Mouse (Mus musculus) neural tube, embryonic 15.5 days (tissue): ENCODE results near the gene Vsig4. TPM values are rescaled to one million over a fixed set of nuclear protein-coding genes. Genes with fewer than 3 reads are reported as not detected.
"Not testable (repeated sequence)": the region's sequence is repeated elsewhere in the genome, so short reads cannot be mapped to it uniquely, and the experiment has no call there.

Experiments used
- ATAC-seq: fragments of 200-750 bp; cut with Nextera tagmentation; 2 replicates; pipeline ENCODE4 v1.8.0; 2017; ENCODE audit warnings: mild to moderate bottlenecking, moderate TSS enrichment, moderate library complexity; ENCODE audit not compliant: low FRiP score
- H3K27ac ChIP-seq: fragments of 300-500 bp; sonication (generic); replicated peaks from 2 replicates; pipeline ENCODE4 v1.5.1; 2015; ENCODE audit warnings: mild to moderate bottlenecking, inconsistent platforms
- H3K27me3 ChIP-seq: fragments of 300-500 bp; sonication (generic); replicated peaks from 2 replicates; pipeline ENCODE4 v1.6.1; 2015; ENCODE audit warnings: inconsistent platforms
- H3K36me3 ChIP-seq: fragments of 300-500 bp; sonication (generic); 2 replicates; pipeline ENCODE4 v1.6.1; 2015; ENCODE audit warnings: inconsistent platforms
- H3K4me1 ChIP-seq: fragments of 300-500 bp; sonication (generic); 2 replicates; pipeline ENCODE4 v1.6.1; 2015; ENCODE audit warnings: inconsistent platforms
- H3K4me2 ChIP-seq: fragments of 300-500 bp; sonication (generic); 2 replicates; pipeline ENCODE4 v1.6.1; 2015; ENCODE audit warnings: inconsistent platforms, mild to moderate bottlenecking, moderate library complexity
- H3K4me3 ChIP-seq: fragments of 300-500 bp; sonication (generic); replicated peaks from 2 replicates; pipeline ENCODE4 v1.5.1; 2015; ENCODE audit warnings: mild to moderate bottlenecking, inconsistent platforms
- H3K9ac ChIP-seq: fragments of 300-500 bp; sonication (generic); replicated peaks from 2 replicates; pipeline ENCODE4 v1.6.1; 2015; ENCODE audit warnings: mild to moderate bottlenecking, inconsistent platforms
- H3K9me3 ChIP-seq: fragments of 300-500 bp; sonication (generic); replicated peaks from 2 replicates; pipeline ENCODE4 v1.6.1; 2016; ENCODE audit warnings: inconsistent platforms
- WGBS: fragments of 180-500 bp; shearing (Covaris S2); methylation state at CpG from one replicate; pipeline ENCODE4 v1.1.7; 2015; ENCODE audit warnings: mixed read lengths; 5-methylcytosine and 5-hydroxymethylcytosine counted together
- polyA plus RNA-seq: library from polyadenylated mRNA; unstranded; fragments of >200 nt; fragmentation: Nextera tagmentation; extraction: Ambion mirVana; gene quantifications from 2 replicates; pipeline ENCODE4 v1.2.1, GENCODE M21; 2015

The Vsig4 gene
- not detected in 2 replicates for polyA plus RNA-seq

- WGBS = 93% methylated on average over 3 of the region's 3 CpGs
- no peak for ATAC-seq
- no peak within 1 kb of the TSS for H3K4me3 ChIP-seq
These were observed at the start of gene Vsig4 for GRCm38 (mm10) chrX:96293338-96293737. Gene Vsig4, minus strand, starts transcription at chrX:96293438.

GRCm38 (mm10) chrX:96339108-96339507 lies 45.9 kb upstream of the Vsig4 start:
- ATAC-seq = no peak
- Histone ChIP-seq H3K27me3 (no peaks in the 10 kb centered on the region), H3K4me2 (no peak overlapping the region), H3K4me1 (no peaks in the 10 kb centered on the region), H3K9ac (no peak overlapping the region), H3K27ac (no peak overlapping the region), H3K4me3 (no peak overlapping the region), H3K36me3 (no peaks in the 10 kb centered on the region), H3K9me3 (no peaks in the 10 kb centered on the region)
- 80% methylated on average over 2 of the region's 2 CpGs for WGBS

More at GRCm38 (mm10) chrX:96293338-96293737, at the start of gene Vsig4:
- Histone ChIP-seq H3K27ac (no peak within 1 kb of the TSS), H3K9me3 (no peaks in the 10 kb centered on the region), H3K27me3 (no peaks in the 10 kb centered on the region), H3K4me2 (no peak within 1 kb of the TSS), H3K36me3 (no peaks in the 10 kb centered on the region), H3K4me1 (no peaks in the 10 kb centered on the region), H3K9ac (no peak within 1 kb of the TSS)

GRCm38 (mm10) chrX:96329764-96330163 lies 36.5 kb upstream of the Vsig4 start:
- no peak overlapping the region for H3K9ac ChIP-seq
- no peak overlapping the region for H3K27ac ChIP-seq
- H3K4me2 ChIP-seq = no peak overlapping the region
- H3K27me3 ChIP-seq = no peaks in the 10 kb centered on the region
- 56% methylated on average over 4 of the region's 4 CpGs for WGBS
- no peak overlapping the region for H3K4me3 ChIP-seq
- no peaks in the 10 kb centered on the region for H3K36me3 ChIP-seq
- no peaks in the 10 kb centered on the region for H3K4me1 ChIP-seq
- H3K9me3 ChIP-seq = no peaks in the 10 kb centered on the region
- ATAC-seq = no peak

- no peaks in the 10 kb centered on the region for H3K9me3 ChIP-seq
- no peak for ATAC-seq
- no peaks in the 10 kb centered on the region for H3K27me3 ChIP-seq
- H3K36me3 ChIP-seq = no peaks in the 10 kb centered on the region
- no peak overlapping the region for H3K9ac ChIP-seq
- H3K4me2 ChIP-seq = no peak overlapping the region
- no peaks in the 10 kb centered on the region for H3K4me1 ChIP-seq
- no peak overlapping the region for H3K4me3 ChIP-seq
- H3K27ac ChIP-seq = no peak overlapping the region
These were observed 36.7 kb downstream of the Vsig4 start for GRCm38 (mm10) chrX:96256509-96256908.

- Histone ChIP-seq H3K9ac (no peak overlapping the region), H3K27ac (no peak overlapping the region), H3K27me3 (no peaks in the 10 kb centered on the region), H3K4me2 (no peak overlapping the region), H3K4me3 (no peak overlapping the region), H3K9me3 (no peaks in the 10 kb centered on the region), H3K4me1 (no peaks in the 10 kb centered on the region), H3K36me3 (no peaks in the 10 kb centered on the region)
- ATAC-seq = no peak
- WGBS = 68% methylated on average over 2 of the region's 2 CpGs
These were observed 53.6 kb downstream of the Vsig4 start for GRCm38 (mm10) chrX:96239644-96240043.

- Histone ChIP-seq H3K27me3 (no peaks in the 10 kb centered on the region), H3K4me2 (no peak overlapping the region), H3K36me3 (no peaks in the 10 kb centered on the region), H3K9ac (no peak overlapping the region), H3K4me1 (no peaks in the 10 kb centered on the region), H3K9me3 (no peaks in the 10 kb centered on the region), H3K27ac (no peak overlapping the region), H3K4me3 (no peak overlapping the region)
- 88% methylated on average over 1 of the region's 1 CpGs for WGBS
- no peak for ATAC-seq
These were observed 54.2 kb downstream of the Vsig4 start for GRCm38 (mm10) chrX:96239037-96239436.

GRCm38 (mm10) chrX:96235775-96236174 lies 57.5 kb downstream of the Vsig4 start:
- H3K4me2 ChIP-seq = no peak overlapping the region
- H3K4me3 ChIP-seq = no peak overlapping the region
- no peaks in the 10 kb centered on the region for H3K36me3 ChIP-seq
- H3K9ac ChIP-seq = no peak overlapping the region
- ATAC-seq = no peak
- H3K4me1 ChIP-seq = no peaks in the 10 kb centered on the region
- H3K27ac ChIP-seq = no peak overlapping the region
- 68% methylated on average over 1 of the region's 1 CpGs for WGBS
- H3K9me3 ChIP-seq = no peaks in the 10 kb centered on the region
- no peaks in the 10 kb centered on the region for H3K27me3 ChIP-seq

GRCm38 (mm10) chrX:96227030-96227429 lies 66.2 kb downstream of the Vsig4 start:
- Histone ChIP-seq H3K9me3 (no peaks in the 10 kb centered on the region), H3K36me3 (no peaks in the 10 kb centered on the region), H3K27ac (no peak overlapping the region), H3K4me1 (no peaks in the 10 kb centered on the region), H3K9ac (no peak overlapping the region), H3K27me3 (no peaks in the 10 kb centered on the region), H3K4me2 (no peak overlapping the region), H3K4me3 (no peak overlapping the region)
- no peak for ATAC-seq

- H3K27me3 ChIP-seq = no peaks in the 10 kb centered on the region
- H3K9ac ChIP-seq = no peak overlapping the region
- no peak for ATAC-seq
- no peaks in the 10 kb centered on the region for H3K36me3 ChIP-seq
- no peak overlapping the region for H3K27ac ChIP-seq
- H3K4me3 ChIP-seq = no peak overlapping the region
- H3K4me1 ChIP-seq = no peaks in the 10 kb centered on the region
- H3K9me3 ChIP-seq = no peaks in the 10 kb centered on the region
- no peak overlapping the region for H3K4me2 ChIP-seq
These were observed 67.8 kb downstream of the Vsig4 start for GRCm38 (mm10) chrX:96225474-96225873.

- no peaks in the 10 kb centered on the region for H3K27me3 ChIP-seq
- ATAC-seq = no peak
- H3K4me2 ChIP-seq = no peak overlapping the region
- no peak overlapping the region for H3K9ac ChIP-seq
- H3K36me3 ChIP-seq = no peaks in the 10 kb centered on the region
- H3K4me1 ChIP-seq = no peaks in the 10 kb centered on the region
- H3K27ac ChIP-seq = no peak overlapping the region
- H3K9me3 ChIP-seq = no peaks in the 10 kb centered on the region
- WGBS = 91% methylated on average over 6 of the region's 6 CpGs
- H3K4me3 ChIP-seq = no peak overlapping the region
These were observed 69.0 kb downstream of the Vsig4 start for GRCm38 (mm10) chrX:96224210-96224609.

GRCm38 (mm10) chrX:96218088-96218487 lies 75.2 kb downstream of the Vsig4 start:
- no peak overlapping the region for H3K27ac ChIP-seq
- H3K9me3 ChIP-seq = no peaks in the 10 kb centered on the region
- ATAC-seq = no peak
- no peaks in the 10 kb centered on the region for H3K4me1 ChIP-seq
- 53% methylated on average over 1 of the region's 1 CpGs for WGBS
- H3K9ac ChIP-seq = no peak overlapping the region
- no peak overlapping the region for H3K4me3 ChIP-seq
- H3K4me2 ChIP-seq = no peak overlapping the region
- no peaks in the 10 kb centered on the region for H3K36me3 ChIP-seq
- H3K27me3 ChIP-seq = no peaks in the 10 kb centered on the region

- Histone ChIP-seq H3K36me3 (no peaks in the 10 kb centered on the region), H3K4me3 (no peak overlapping the region), H3K27me3 (no peaks in the 10 kb centered on the region), H3K9me3 (no peaks in the 10 kb centered on the region), H3K4me1 (no peaks in the 10 kb centered on the region), H3K27ac (no peak overlapping the region), H3K9ac (no peak overlapping the region), H3K4me2 (no peak overlapping the region)
- 53% methylated on average over 1 of the region's 1 CpGs for WGBS
- no peak for ATAC-seq
These were observed 86.4 kb downstream of the Vsig4 start for GRCm38 (mm10) chrX:96206872-96207271.

- H3K4me3 ChIP-seq, H3K27ac ChIP-seq, H3K27me3 ChIP-seq, H3K9ac ChIP-seq, H3K4me2 ChIP-seq, H3K9me3 ChIP-seq, H3K4me1 ChIP-seq, ATAC-seq, H3K36me3 ChIP-seq: not testable (repeated sequence)
- WGBS = 94% methylated on average over 3 of the region's 3 CpGs
These were observed 88.1 kb downstream of the Vsig4 start for GRCm38 (mm10) chrX:96205143-96205542.
